18 mouse cellular contexts compared by ENCODE assay signal in the genomic region with DNA sequence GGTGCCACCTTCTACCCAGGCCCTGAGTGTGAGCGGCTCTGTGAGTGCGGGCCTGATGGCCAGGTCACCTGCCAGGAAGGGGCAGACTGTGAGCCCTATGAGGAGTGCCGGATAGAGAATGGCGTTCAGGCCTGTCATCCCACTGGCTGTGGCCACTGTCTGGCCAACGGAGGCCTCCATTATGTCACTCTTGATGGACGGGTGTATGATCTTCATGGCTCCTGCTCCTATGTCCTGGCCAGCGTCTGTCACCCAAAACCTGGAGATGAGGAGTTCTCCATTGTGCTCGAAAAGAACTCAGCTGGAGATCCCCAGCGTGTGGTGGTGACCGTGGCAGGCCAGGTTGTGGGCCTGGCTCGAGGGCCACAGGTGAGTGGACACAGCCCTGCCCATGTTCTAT. TPM values are rescaled to one million over a fixed set of nuclear protein-coding genes. Genes with fewer than 3 reads are reported as not detected.
"Had no signal": no experiment of that assay in that cellular context is flagged by ENCODE, and none has a peak within 500 bp of the region (broad histone marks: within the 10 kb centered on the region; RNA-seq: fewer than 3 reads in every experiment).

No protein-coding gene starts in this region.

- H3K27me3 ChIP-seq: stomach, embryonic 15.5 days had no signal

- H3K36me3 ChIP-seq: neural tube, embryonic 12.5 days; neural tube, embryonic 13.5 days; neural tube, embryonic 15.5 days; stomach, embryonic 15.5 days had no signal

- H3K27ac ChIP-seq: neural tube, embryonic 12.5 days; neural tube, embryonic 13.5 days; neural tube, embryonic 15.5 days; stomach, embryonic 15.5 days had no signal

- H3K4me1 ChIP-seq: neural tube, embryonic 12.5 days had no signal

- H3K9ac ChIP-seq: neural tube, embryonic 12.5 days; neural tube, embryonic 13.5 days; neural tube, embryonic 15.5 days; stomach, embryonic 15.5 days had no signal

- DNase-seq: retina, postnatal 1 day; right cerebral cortex, adult 18-20 months; right cerebral cortex, postnatal 14 days; right cerebral cortex, postnatal 25 days; right cerebral cortex, postnatal 4 days; spleen, adult 18-20 months; thymus, adult 18-20 months; thymus, adult 2 months; thymus, postnatal 14 days; thymus, postnatal 25 days; thymus, postnatal 36 days; thymus, postnatal 4 days had no signal

- H3K9me3 ChIP-seq: neural tube, embryonic 12.5 days; neural tube, embryonic 13.5 days; neural tube, embryonic 15.5 days; stomach, embryonic 15.5 days had no signal

- H3K4me3 ChIP-seq: neural tube, embryonic 12.5 days; neural tube, embryonic 13.5 days; neural tube, embryonic 15.5 days; stomach, embryonic 15.5 days had no signal

- H3K4me2 ChIP-seq: neural tube, embryonic 12.5 days; neural tube, embryonic 13.5 days; neural tube, embryonic 15.5 days; stomach, embryonic 15.5 days had no signal

RNA-seq across cellular contexts. Expression of a gene that starts 23.0 kb away (rescaled TPM):
- polyA plus RNA-seq: spleen, adult 2 months had no signal

RNA-seq across cellular contexts. Expression of a gene that starts 35.2 kb away (rescaled TPM):
- polyA plus RNA-seq: neural tube, embryonic 11.5 days; neural tube, embryonic 12.5 days had no signal
